Mouse (Mus musculus) cortical plate, adult 2 months (tissue): Measurements from ENCODE around the gene Gng3. TPM values are rescaled to one million over a fixed set of nuclear protein-coding genes. Genes with fewer than 3 reads are reported as not detected.
"Not testable (repeated sequence)": the region's sequence is repeated elsewhere in the genome, so short reads cannot be mapped to it uniquely, and the experiment has no call there.

Source experiments
- H3K27ac ChIP-seq: fragments of 200-500 bp; 2 replicates; pipeline ENCODE4 v1.5.1; 2012; ENCODE audit warnings: low read length, control low read depth, inconsistent platforms; ENCODE audit not compliant: insufficient read depth
- H3K4me1 ChIP-seq: fragments of 200-500 bp; 2 replicates; pipeline ENCODE4 v1.6.1; 2011; ENCODE audit warnings: low read length; ENCODE audit not compliant: control insufficient read depth, insufficient read depth
- H3K4me3 ChIP-seq: fragments of 200-500 bp; 2 replicates; pipeline ENCODE4 v1.5.1; 2011; ENCODE audit warnings: mild to moderate bottlenecking, low read length, control low read depth; ENCODE audit not compliant: insufficient read depth
- CTCF ChIP-seq: fragments of 200-500 bp; IDR thresholded peaks from 2 replicates; pipeline ENCODE4 v1.5.1; 2011; ENCODE audit warnings: mild to moderate bottlenecking, control low read depth, low read length; ENCODE audit not compliant: insufficient read depth; ENCODE audit errors: extremely low read depth
- POLR2A ChIP-seq: fragments of 200-500 bp; IDR thresholded peaks from 2 replicates; pipeline ENCODE4 v1.6.1; 2011; ENCODE audit warnings: mild to moderate bottlenecking, low read length, control low read depth; ENCODE audit not compliant: insufficient read depth; ENCODE audit errors: extremely low read depth
- polyA plus RNA-seq: library from polyadenylated mRNA; depleted of rRNA; stranded (reverse); fragments of >200 nt; gene quantifications from 2 replicates; pipeline ENCODE4 v1.2.3, GENCODE M21; 2012

Gng3 gene
- polyA plus RNA-seq, 1 experiment, result 275 TPM

DNA sequence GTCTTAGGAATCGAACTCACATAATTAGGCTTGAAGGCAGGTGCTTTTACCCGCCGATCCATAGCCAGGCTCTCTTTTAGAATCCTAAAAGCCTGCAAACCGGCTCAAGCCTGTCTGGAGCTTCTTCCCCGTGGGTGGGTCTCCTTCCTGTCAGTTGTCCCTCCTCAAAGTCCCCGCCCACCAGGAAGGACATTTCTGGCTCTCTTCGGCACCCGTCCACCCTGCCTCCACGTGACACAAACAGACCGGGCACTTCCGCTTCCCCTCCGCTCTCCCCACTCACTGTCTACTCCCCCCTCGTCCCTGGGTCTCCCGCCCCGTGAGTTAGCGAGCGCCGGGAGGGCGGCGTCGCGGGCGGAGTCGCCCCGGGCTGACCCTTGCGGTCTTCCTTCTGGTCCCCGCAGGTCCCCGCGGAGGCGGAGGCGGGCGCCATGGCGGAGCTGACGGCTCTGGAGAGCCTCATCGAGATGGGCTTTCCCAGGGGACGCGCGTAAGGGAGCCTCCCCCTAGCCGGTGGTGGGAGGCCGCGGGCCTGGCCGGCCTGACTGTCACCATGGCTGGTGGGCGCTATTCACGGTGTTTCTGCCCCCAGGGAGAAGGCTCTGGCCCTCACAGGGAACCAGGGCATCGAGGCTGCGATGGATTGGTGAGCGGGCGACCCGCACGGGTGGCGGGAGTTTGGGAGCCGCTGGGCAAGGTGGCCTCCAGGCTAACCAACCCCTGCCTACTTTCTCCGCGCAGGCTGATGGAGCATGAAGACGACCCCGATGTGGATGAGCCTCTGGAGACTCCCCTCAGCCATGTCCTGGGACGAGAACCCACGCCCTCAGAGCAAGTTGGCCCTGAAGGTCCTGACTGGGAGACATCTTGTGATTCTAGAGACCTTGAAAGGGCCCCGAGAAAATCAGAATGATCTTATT is 32.5 kb upstream of the Gng3 start, which contains the start of gene Ubxn1:
TSS of gene Ubxn1 (plus strand) at position 230 of the 920 bp plus-strand sequence.
- TF ChIP-seq CTCF, result no peak
- no peak; the same call in 1 of the 2 replicates for TF ChIP-seq POLR2A
- peak within 1 kb of the TSS; percentile 60 for H3K4me3 ChIP-seq
- no peaks in the 10 kb centered on the region for H3K4me1 ChIP-seq
- peak within 1 kb of the TSS; percentile 49 for H3K27ac ChIP-seq

DNA sequence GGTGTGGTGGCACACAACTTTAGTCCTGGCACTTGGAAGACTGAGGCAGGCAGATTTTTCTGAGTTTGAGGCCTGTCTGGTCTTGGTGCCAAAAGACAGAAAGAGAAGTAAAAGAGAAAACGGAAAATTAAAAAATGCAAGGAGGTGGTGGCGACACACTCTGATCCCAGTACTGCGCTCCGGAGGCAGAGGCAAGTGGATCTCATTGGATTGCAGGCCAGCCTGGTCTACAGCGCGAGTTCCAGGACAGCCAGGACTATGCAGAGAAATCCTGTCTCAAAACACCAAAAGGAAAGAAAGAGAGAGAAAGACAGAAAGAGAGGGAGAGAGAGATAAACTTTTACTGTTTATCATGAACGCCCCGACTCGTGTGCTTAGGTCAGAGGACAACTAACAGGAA is 31.8 kb upstream of the Gng3 start:
- H3K4me3 ChIP-seq, result peak overlapping the region; percentile 60
- TF ChIP-seq CTCF (no peak), POLR2A (no peak)
- peak overlapping the region; percentile 8; the same call in 1 of the 2 replicates for H3K27ac ChIP-seq
- no peaks in the 10 kb centered on the region for H3K4me1 ChIP-seq

- not testable (repeated sequence) for H3K4me3 ChIP-seq, H3K27ac ChIP-seq
Observed at GRCm38 (mm10) chr19:8870381-8870780, 31.4 kb upstream of the Gng3 start.

DNA sequence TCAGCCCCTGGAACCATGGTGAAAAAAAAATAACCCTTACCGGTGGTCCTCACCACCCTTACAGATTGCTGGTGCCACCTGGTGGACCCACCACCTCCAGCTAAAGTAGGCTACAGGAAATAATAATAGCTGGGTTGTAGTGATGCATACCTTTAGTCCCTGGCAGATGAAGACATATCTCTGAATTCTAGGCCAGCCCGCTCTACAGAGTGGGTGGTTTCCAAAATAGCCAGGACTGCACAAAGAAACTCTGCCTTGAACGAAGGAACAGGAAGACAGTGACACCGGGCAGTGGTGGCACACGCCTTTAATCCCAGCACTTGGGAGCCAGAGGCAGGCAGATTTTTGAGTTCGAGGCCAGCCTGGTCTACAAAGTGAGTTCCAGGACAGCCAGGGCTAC is 25.3 kb upstream of the Gng3 start:
- H3K27ac ChIP-seq, result no peak overlapping the region; the same call in 1 of the 2 replicates
- H3K4me1 ChIP-seq, result no peaks in the 10 kb centered on the region
- no peak for TF ChIP-seq POLR2A
- TF ChIP-seq CTCF, result no peak
- H3K4me3 ChIP-seq, result no peak overlapping the region

More at GRCm38 (mm10) chr19:8870381-8870780, 31.4 kb upstream of the Gng3 start:
- H3K4me1 ChIP-seq, result not testable (repeated sequence)

DNA sequence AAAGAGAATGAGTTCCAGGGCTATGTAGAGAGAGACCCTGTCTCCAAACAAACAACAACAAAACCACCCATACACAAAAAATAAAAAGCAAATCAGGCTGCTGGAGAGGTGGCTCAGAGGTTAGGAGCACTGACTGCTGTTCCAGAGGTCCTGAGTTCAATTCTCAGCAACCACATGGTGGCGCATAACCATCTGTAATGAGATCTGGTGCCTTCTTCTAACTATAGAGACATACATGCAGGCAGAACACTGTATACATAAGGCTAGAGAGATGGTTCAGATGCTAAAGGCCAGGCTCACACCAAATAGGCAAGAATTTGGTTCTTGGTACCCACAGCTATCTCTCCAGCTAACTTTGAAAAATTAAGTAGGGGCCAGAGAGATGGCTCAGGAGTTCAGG is 20.0 kb upstream of the Gng3 start:
- TF ChIP-seq POLR2A (no peak), CTCF (0 out of 2 replicates have a peak, but pooled peaks have one; percentile 15)
- no peak overlapping the region for H3K4me3 ChIP-seq
- no peak overlapping the region for H3K27ac ChIP-seq
- H3K4me1 ChIP-seq, result no peaks in the 10 kb centered on the region

GRCm38 (mm10) chr19:8857689-8858088 is 18.7 kb upstream of the Gng3 start:
- H3K27ac ChIP-seq, result no peak overlapping the region
- no peak overlapping the region for H3K4me3 ChIP-seq
- peak; percentile 61 for TF ChIP-seq CTCF
- TF ChIP-seq POLR2A, result no peak
- H3K4me1 ChIP-seq, result no peaks in the 10 kb centered on the region

DNA sequence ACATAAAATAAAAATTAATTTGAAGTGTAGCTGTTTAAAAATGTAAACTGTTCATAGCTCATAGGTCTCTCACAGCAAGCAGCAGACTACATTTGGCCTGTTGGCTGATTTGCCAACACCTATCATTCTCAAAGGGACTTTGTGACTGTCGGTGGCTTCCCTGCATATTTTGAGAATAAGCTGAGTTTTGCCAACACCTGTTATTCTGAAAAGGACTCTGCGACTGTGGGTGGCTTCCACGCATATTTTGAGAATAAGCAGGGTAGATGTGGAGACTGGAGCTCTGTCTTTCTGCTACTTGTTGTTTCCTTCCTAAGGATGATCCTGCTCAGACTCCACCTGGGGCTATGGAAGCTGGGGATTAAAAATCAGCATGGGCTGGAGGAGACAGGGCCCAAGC is 14.1 kb upstream of the Gng3 start:
- H3K4me1 ChIP-seq, result 0 out of 2 replicates have a peak, but pooled peaks cover 1% of the 10 kb centered on the region
- TF ChIP-seq CTCF (no peak), POLR2A (no peak)
- no peak overlapping the region for H3K27ac ChIP-seq
- no peak overlapping the region for H3K4me3 ChIP-seq

DNA sequence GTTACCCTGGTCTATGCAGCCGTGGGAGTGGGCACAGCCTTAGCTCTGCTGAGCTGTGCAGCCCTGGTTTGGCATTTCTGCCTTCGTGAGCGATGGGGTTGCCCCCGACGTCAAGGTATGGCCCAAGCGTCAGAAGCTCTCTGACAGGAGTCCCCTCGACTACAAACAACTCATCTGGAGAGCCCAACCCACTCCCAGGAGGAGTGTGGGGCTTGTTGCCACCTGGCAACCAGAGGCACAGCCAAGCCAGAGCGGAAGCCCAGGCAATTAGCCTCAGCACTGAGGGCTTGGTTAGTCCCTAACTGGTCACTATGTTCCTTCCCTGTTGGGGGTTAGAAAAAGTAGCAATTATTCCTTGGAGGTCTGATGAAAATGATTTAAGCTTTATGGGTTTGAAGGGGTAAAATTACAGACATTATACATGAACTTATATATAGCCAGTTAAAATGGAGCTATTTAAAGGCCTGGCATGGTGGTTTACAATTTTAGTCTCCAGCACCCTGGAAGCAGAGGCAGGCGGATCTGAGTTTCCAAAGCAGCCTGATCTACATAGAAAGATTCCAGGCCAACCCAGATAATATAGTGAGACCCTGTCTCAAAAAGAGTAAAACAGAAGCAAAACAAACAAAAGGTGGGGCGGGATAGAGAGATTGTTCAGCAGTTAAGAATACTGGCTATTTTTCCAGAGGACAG is 13.4 kb upstream of the Gng3 start:
- H3K27ac ChIP-seq, result peak overlapping the region; percentile 43
- 0 out of 2 replicates have a peak, but pooled peaks cover 1% of the 10 kb centered on the region for H3K4me1 ChIP-seq
- TF ChIP-seq POLR2A (no peak), CTCF (no peak)
- H3K4me3 ChIP-seq, result no peak overlapping the region

GRCm38 (mm10) chr19:8851639-8852038 is 12.6 kb upstream of the Gng3 start:
- 0 out of 2 replicates have a peak, but pooled peaks cover 1% of the 10 kb centered on the region for H3K4me1 ChIP-seq
- no peak for TF ChIP-seq CTCF
- peak overlapping the region; percentile 43; the same call in 1 of the 2 replicates for H3K27ac ChIP-seq
- no peak overlapping the region for H3K4me3 ChIP-seq

DNA sequence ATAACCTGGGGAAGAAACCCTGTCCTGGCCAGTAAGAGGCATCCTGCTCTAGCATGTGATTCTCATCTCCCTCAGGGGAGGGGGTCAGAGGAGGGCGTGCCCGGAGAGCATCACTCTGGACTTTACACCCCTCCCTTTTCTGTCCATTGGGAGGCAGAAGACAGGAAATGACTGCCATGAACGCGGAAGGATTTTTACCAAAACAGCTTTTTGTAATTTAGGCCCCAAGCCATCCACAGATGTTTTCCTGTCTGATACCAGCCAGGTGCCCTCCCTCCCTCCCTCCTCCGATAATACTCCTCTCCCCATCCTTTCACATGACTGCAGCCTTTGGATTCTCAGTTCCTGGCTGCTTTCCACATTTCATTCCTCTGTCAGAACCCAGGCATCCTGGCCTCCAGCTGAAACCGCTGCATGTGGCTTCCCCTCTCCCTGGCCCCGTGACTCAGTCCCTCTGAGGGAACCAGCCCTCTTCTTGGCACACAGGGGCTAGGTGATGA is 11.5 kb upstream of the Gng3 start, which contains the start of gene Lrrn4cl:
TSS of gene Lrrn4cl (plus strand) at position 367 of the 500 bp plus-strand sequence.
- Histone ChIP-seq H3K4me3 (no peak within 1 kb of the TSS), H3K27ac (peak within 1 kb of the TSS; percentile 43; the same call in 1 of the 2 replicates), H3K4me1 (0 out of 2 replicates have a peak, but pooled peaks cover 1% of the 10 kb centered on the region)
- TF ChIP-seq POLR2A (no peak), CTCF (no peak)
